Mouse (Mus musculus): ENCODE measurements around the gene Sdccag8. TPM values are rescaled to one million over a fixed set of nuclear protein-coding genes. Genes with fewer than 3 reads are reported as not detected.

The Sdccag8 gene
- polyA plus RNA-seq, 1 experiment from 2014 or later, result 8.7 TPM

DNA sequence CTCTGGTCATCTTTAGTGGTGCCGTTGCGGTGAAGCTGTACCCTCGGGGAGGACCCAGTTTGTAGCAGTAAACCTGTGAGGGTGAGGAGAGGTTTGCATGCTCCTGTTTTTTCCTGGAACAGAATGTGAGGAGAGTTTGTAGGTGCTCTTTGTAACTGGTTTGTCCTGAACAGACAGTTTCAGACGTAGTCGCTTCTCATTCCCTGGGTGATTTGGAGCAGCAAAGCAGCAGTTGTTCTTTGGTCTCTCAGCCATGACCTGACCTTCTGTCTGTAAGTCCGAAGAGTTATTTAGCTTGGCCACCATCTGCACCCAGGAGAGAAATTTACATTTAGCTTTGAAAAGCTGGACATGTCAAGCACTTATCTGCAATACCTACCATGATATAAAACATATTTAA, 65.2 kb downstream of the Sdccag8 start:
- Histone ChIP-seq H3K27me3 (replicated peaks) (no peaks in the 10 kb centered on the region), H3K4me3 (no peak overlapping the region), H3K9me3 (no peaks in the 10 kb centered on the region), H3K27ac (replicated peaks) (no peak overlapping the region), H3K4me1 (no peaks in the 10 kb centered on the region), H3K4me2 (no peak overlapping the region), H3K36me3 (no peaks in the 10 kb centered on the region), H3K9ac (no peak overlapping the region)
- WGBS, result 81% methylated on average over 6 of the region's 6 CpGs
- no peak for ATAC-seq (ENCODE audit: extremely low read depth, insufficient number of reproducible peaks, low FRiP score, low TSS enrichment)

DNA sequence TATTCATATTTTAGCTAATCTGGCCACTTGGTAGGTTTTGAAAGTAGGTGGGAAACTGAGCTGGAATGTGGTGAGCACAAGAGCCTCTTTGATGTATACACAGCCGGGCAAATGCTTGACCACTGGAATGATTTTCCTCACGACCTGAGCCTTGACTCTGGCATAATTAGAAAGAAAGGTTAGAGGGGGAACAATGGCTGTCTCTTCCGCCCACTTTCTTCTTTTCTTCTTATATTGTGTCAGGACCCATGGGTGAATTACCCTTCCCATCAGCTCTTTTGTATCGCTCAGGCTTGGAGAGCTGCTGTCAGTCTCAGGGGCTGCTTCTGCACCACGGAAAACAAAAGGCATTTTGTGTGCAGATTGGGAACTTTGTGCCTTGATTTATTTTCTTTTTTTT, 65.6 kb downstream of the Sdccag8 start:
- Histone ChIP-seq H3K4me3 (no peak overlapping the region), H3K4me1 (peaks cover 2% of the 10 kb centered on the region), H3K36me3 (no peaks in the 10 kb centered on the region), H3K27ac (replicated peaks) (no peak overlapping the region), H3K27me3 (replicated peaks) (no peaks in the 10 kb centered on the region), H3K4me2 (no peak overlapping the region), H3K9me3 (no peaks in the 10 kb centered on the region), H3K9ac (no peak overlapping the region)
- ATAC-seq (ENCODE audit: extremely low read depth, insufficient number of reproducible peaks, low FRiP score, low TSS enrichment), result no peak
- 56% methylated on average over 5 of the region's 5 CpGs for WGBS

DNA sequence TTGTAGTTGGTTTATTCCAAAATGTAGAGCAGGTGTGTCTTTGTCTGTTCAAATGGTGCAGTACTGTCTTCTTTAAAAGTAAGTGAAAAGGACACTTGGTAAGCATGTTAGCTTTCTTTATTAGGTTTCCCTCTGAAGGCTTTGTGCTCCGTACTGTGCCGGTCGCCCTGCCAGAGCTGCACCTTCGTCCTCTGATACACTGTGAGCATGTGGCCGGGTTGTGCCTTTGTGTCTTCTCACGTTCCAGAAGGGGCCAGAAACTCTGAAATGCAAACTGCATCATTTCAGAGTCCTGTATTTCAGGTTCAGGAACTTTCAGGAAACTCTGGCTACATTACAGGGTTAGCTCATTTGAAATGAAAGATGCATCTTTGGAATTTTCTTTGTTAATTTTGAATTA, 66.5 kb downstream of the Sdccag8 start:
- no peak overlapping the region for H3K9ac ChIP-seq
- 79% methylated on average over 6 of the region's 6 CpGs for WGBS

DNA sequence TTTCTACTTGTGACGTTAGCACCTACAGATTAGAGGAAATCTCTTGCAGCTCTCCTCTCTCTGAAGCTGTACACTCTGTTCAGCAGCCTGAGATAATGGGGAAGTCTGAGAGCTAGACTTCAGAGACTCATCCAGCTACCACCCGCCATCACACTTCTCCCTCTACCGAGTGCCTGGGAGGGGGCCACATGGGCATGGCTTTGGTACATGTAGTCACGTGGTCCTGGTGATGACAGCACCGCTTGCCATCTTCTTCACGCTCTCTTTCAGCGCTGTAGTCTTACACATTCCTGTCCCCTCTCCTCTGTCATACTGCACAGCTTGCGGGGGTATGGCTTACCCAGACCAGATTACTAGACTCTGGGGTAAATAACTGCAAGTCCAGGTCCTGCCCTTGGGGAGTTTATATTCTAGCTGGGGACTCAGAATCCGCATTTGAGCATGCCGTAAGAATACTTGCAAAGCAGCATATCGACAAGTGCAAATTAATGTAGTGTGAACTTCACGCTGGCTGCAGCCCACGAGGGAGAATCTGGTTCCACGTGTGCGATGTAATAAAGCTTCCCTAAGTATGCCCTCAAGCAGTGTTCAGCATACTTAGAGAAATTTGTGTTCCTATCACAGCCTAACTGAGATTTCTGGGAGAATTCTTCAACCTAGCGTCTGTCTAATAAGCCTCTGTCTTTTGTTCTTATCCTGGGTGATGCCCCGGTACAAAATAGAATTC, 70.9 kb downstream of the Sdccag8 start:
- no peaks in the 10 kb centered on the region for H3K9me3 ChIP-seq
- no peak overlapping the region for H3K9ac ChIP-seq
- no peak overlapping the region; the same call in none of the 2 replicates for H3K27ac ChIP-seq (replicated peaks)
- H3K36me3 ChIP-seq, result no peaks in the 10 kb centered on the region
- no peaks in the 10 kb centered on the region for H3K27me3 ChIP-seq (replicated peaks)
- ATAC-seq (ENCODE audit: extremely low read depth, insufficient number of reproducible peaks, low FRiP score, low TSS enrichment), result no peak
- no peak overlapping the region for H3K4me3 ChIP-seq
- peak overlapping the region; percentile 27; the same call in 1 of the 2 replicates for H3K4me2 ChIP-seq
- peaks cover 12% of the 10 kb centered on the region for H3K4me1 ChIP-seq
- whole genome bisulfite sequencing, result 54% methylated on average over 17 of the region's 17 CpGs

More for the DNA sequence above, 66.5 kb downstream of the Sdccag8 start:
- Histone ChIP-seq H3K4me2 (no peak overlapping the region), H3K9me3 (no peaks in the 10 kb centered on the region), H3K36me3 (no peaks in the 10 kb centered on the region), H3K27me3 (replicated peaks) (no peaks in the 10 kb centered on the region), H3K4me1 (peaks cover 10% of the 10 kb centered on the region), H3K27ac (replicated peaks) (no peak overlapping the region), H3K4me3 (no peak overlapping the region)
- no peak for ATAC-seq (ENCODE audit: extremely low read depth, insufficient number of reproducible peaks, low FRiP score, low TSS enrichment)

DNA sequence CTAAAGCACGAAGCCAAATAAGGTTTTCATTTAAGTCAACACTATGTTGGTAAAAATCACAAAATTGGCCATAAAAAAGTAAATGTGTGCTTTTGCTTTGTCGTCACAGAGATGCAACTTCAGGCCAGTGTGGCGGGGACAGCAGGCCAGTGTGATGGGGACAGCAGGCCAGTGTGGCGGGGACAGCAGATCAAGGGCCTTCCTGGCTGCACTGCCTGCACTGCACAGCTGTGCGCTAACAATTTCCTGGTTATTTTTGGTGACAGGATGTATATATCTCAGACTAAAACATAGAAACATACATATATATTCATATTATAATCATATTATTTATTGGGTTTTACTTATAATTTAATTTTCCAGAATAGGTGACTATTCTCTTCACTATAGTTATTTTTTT, 71.5 kb downstream of the Sdccag8 start:
- no peak for ATAC-seq (ENCODE audit: extremely low read depth, insufficient number of reproducible peaks, low FRiP score, low TSS enrichment)
- no peaks in the 10 kb centered on the region for H3K9me3 ChIP-seq
- H3K36me3 ChIP-seq, result no peaks in the 10 kb centered on the region
- H3K27ac ChIP-seq (replicated peaks), result no peak overlapping the region
- no peak overlapping the region for H3K4me2 ChIP-seq
- H3K9ac ChIP-seq, result no peak overlapping the region
- no peak overlapping the region for H3K4me3 ChIP-seq
- no peaks in the 10 kb centered on the region for H3K27me3 ChIP-seq (replicated peaks)
- H3K4me1 ChIP-seq, result peaks cover 12% of the 10 kb centered on the region
- 74% methylated on average over 5 of the region's 5 CpGs for WGBS

DNA sequence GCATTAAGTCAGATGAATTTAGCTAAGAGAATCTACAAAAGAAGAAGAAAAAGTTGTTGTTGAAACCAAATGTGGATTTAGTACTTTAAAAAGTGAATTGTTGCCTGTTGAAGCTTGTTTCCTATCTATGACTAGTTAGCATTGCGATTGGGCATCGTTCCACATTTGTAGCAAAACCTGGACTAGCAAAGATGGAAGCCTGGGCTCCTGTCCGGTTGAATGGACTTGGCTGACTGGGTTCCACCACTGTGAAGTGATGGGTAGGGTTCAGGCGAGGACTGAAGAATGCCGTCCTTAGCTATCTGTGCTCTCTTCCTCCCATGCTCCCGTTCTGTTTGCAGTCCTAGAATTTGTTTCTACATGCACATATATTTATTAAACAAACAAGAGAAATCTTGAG, 89.3 kb downstream of the Sdccag8 start:
- Histone ChIP-seq H3K27ac (replicated peaks) (no peak overlapping the region), H3K27me3 (replicated peaks) (no peaks in the 10 kb centered on the region), H3K4me2 (no peak overlapping the region), H3K9ac (no peak overlapping the region), H3K4me1 (no peaks in the 10 kb centered on the region), H3K9me3 (no peaks in the 10 kb centered on the region), H3K36me3 (no peaks in the 10 kb centered on the region), H3K4me3 (no peak overlapping the region)
- WGBS, result 81% methylated on average over 6 of the region's 6 CpGs
- ATAC-seq (ENCODE audit: extremely low read depth, insufficient number of reproducible peaks, low FRiP score, low TSS enrichment), result no peak

DNA sequence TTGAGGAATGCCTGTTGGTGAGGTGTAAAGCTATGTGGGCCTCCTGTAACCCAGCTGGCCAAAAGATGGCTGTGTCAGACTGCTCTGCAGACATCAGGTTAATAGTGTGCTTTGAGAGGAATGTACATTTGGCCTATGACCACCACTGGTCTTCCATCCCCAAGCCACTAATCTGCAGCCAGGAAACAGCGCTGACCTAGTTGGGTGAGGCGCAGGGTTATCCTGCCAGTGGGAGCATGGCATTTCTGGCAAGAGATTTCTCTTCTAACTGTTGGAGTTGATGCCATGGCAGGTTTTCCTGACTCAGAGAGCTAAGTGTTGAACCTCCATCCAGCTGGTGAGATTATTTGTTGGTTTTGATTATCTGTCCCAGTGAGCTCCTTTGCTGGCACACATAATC, 101.5 kb downstream of the Sdccag8 start:
- Histone ChIP-seq H3K4me3 (no peak overlapping the region), H3K9ac (no peak overlapping the region), H3K27me3 (replicated peaks) (no peaks in the 10 kb centered on the region), H3K36me3 (peaks cover 5% of the 10 kb centered on the region), H3K9me3 (no peaks in the 10 kb centered on the region), H3K27ac (replicated peaks) (no peak overlapping the region), H3K4me1 (no peaks in the 10 kb centered on the region), H3K4me2 (no peak overlapping the region)
- ATAC-seq (ENCODE audit: extremely low read depth, insufficient number of reproducible peaks, low FRiP score, low TSS enrichment), result no peak
- 84% methylated on average over 2 of the region's 2 CpGs for WGBS

DNA sequence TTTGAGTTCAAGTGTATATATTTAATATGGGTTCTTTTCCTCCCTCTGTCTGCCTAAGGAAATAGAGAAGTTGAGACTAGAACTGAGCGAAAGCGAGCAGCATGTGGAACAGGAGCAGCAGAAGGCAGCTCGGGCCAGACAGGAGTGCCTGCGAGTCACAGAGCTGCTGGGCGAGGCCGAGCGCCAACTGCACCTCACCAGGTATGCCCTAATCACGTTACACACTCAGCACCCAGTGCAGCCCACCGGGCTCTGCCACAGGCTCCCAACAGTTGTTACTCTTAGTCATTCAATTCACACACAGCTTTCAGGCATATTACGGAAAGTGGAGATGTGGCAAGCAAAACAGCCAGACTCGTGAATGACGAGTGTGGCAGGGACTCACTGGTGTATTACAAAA, 105.0 kb downstream of the Sdccag8 start:
- H3K4me1 ChIP-seq, result no peaks in the 10 kb centered on the region
- no peaks in the 10 kb centered on the region for H3K27me3 ChIP-seq (replicated peaks)
- no peak for ATAC-seq (ENCODE audit: extremely low read depth, insufficient number of reproducible peaks, low FRiP score, low TSS enrichment)
- no peak overlapping the region for H3K9ac ChIP-seq
- H3K36me3 ChIP-seq, result peaks cover 5% of the 10 kb centered on the region
- 83% methylated on average over 12 of the region's 12 CpGs for WGBS
- no peak overlapping the region for H3K4me3 ChIP-seq
- no peak overlapping the region for H3K4me2 ChIP-seq
- H3K27ac ChIP-seq (replicated peaks), result no peak overlapping the region
- no peaks in the 10 kb centered on the region for H3K9me3 ChIP-seq

DNA sequence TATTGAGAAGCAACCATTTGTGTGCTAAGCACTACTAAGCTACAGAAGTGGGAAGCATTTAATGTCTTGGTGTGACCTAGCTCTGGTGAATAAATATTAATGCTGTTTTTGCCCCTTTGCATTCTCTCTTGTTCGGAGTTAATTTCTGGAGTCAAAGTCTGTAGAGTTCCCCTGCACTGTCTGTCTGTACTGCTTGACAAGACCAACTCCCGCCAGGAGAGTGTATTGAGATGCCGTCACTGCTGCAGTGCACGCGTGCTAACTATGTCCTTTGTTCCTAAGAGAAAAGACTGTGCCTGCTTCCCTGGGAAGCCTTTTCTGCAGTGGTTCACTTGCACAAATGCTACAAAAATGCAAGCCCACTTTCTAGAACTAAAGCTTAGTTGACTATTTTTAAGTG, 108.4 kb downstream of the Sdccag8 start:
- H3K4me3 ChIP-seq, result no peak overlapping the region
- H3K4me2 ChIP-seq, result no peak overlapping the region
- no peaks in the 10 kb centered on the region for H3K27me3 ChIP-seq (replicated peaks)
- peaks cover 5% of the 10 kb centered on the region for H3K36me3 ChIP-seq
- H3K27ac ChIP-seq (replicated peaks), result no peak overlapping the region
- no peaks in the 10 kb centered on the region for H3K4me1 ChIP-seq
- H3K9me3 ChIP-seq, result no peaks in the 10 kb centered on the region
- 81% methylated on average over 5 of the region's 5 CpGs for WGBS
- H3K9ac ChIP-seq, result no peak overlapping the region
- no peak for ATAC-seq (ENCODE audit: extremely low read depth, insufficient number of reproducible peaks, low FRiP score, low TSS enrichment)

DNA sequence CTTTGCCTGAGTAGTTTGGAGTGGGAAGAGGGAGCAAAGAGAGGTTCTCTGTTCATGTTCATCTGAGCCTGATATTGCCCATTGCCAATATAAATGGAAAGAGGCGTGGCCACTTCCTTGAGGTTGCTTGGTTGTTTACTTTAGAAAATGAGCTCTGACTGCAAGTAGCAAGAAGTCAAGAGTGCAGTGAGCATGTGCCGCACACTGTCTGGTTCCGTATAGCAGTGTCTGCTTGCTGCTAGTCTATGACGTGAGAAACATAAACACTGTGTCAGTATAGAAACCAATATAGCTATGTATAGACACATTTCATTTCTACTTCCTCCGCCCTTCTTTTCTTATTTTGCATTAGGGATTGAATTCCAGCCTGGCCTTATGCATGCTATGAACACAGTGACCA, 111.5 kb downstream of the Sdccag8 start:
- no peak overlapping the region for H3K4me3 ChIP-seq
- H3K9me3 ChIP-seq, result no peaks in the 10 kb centered on the region
- H3K9ac ChIP-seq, result no peak overlapping the region
- no peak for ATAC-seq (ENCODE audit: extremely low read depth, insufficient number of reproducible peaks, low FRiP score, low TSS enrichment)
- no peaks in the 10 kb centered on the region for H3K36me3 ChIP-seq
- no peak overlapping the region for H3K27ac ChIP-seq (replicated peaks)
- H3K27me3 ChIP-seq (replicated peaks), result no peaks in the 10 kb centered on the region
- 80% methylated on average over 5 of the region's 5 CpGs for WGBS
- H3K4me1 ChIP-seq, result no peaks in the 10 kb centered on the region
- no peak overlapping the region for H3K4me2 ChIP-seq

DNA sequence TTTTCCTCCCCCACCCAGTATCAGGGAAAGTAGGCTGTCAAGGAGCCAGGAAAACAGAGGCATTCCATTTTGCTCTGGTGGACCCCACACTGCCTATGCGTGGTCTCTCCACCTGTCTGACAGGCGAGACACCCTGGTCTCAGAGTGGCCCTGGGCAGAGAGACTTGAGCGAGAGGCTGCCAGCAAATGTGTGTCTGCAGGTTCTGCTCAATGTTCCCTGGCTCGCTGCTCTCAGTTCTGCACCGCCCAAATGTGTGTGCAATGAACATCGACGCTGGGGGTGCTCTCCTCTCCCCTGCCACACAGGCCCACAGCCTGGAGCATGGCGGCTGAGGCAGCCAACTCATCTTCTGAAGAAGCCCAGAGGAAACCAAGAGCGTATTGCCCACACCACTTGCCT, 112.9 kb downstream of the Sdccag8 start:
- H3K9me3 ChIP-seq, result no peaks in the 10 kb centered on the region
- no peak overlapping the region for H3K4me3 ChIP-seq
- no peak overlapping the region for H3K4me2 ChIP-seq
- no peak for ATAC-seq (ENCODE audit: extremely low read depth, insufficient number of reproducible peaks, low FRiP score, low TSS enrichment)
- H3K27me3 ChIP-seq (replicated peaks), result no peaks in the 10 kb centered on the region
- no peak overlapping the region for H3K27ac ChIP-seq (replicated peaks)
- no peaks in the 10 kb centered on the region for H3K36me3 ChIP-seq
- WGBS, result 91% methylated on average over 9 of the region's 9 CpGs
- H3K9ac ChIP-seq, result no peak overlapping the region
- no peaks in the 10 kb centered on the region for H3K4me1 ChIP-seq

DNA sequence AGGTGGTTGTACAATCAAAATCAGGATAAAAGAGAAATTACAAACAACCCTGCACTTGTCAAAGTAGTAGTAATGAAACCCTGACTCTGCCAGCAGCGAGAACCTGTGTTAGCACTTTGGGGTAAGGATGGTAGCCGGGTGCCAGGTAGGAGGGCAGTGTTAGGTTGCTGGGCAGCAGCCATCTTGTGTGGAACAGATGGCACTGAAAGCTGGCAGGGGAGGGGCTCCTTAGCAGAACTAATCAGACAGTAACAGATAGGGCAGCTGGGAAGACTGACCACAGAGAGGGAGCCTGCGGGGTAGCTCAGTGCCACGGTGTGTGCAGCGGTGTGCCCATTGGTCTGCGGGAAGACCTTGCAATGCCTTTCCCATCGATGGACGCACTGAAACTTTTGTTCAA, 115.2 kb downstream of the Sdccag8 start:
- no peaks in the 10 kb centered on the region for H3K9me3 ChIP-seq
- H3K4me3 ChIP-seq, result no peak overlapping the region
- WGBS, result 87% methylated on average over 8 of the region's 8 CpGs
- H3K27me3 ChIP-seq (replicated peaks), result no peaks in the 10 kb centered on the region
- no peak overlapping the region for H3K4me2 ChIP-seq
- no peaks in the 10 kb centered on the region for H3K36me3 ChIP-seq
- H3K27ac ChIP-seq (replicated peaks), result no peak overlapping the region
- 0 out of 2 replicates have a peak, but pooled peaks cover 5% of the 10 kb centered on the region for H3K4me1 ChIP-seq
- ATAC-seq (ENCODE audit: extremely low read depth, insufficient number of reproducible peaks, low FRiP score, low TSS enrichment), result no peak
- H3K9ac ChIP-seq, result no peak overlapping the region
